Mouse (Mus musculus): Measurements from ENCODE around the gene Olfml3. TPM values are rescaled to one million over a fixed set of nuclear protein-coding genes. Genes with fewer than 3 reads are reported as not detected.
A peak's percentile ranks its signal among the peaks of the same experiment; 100 is the strongest.

Olfml3 gene
- polyA plus RNA-seq, 1 experiment from 2014 or later = 15.6 TPM

DNA sequence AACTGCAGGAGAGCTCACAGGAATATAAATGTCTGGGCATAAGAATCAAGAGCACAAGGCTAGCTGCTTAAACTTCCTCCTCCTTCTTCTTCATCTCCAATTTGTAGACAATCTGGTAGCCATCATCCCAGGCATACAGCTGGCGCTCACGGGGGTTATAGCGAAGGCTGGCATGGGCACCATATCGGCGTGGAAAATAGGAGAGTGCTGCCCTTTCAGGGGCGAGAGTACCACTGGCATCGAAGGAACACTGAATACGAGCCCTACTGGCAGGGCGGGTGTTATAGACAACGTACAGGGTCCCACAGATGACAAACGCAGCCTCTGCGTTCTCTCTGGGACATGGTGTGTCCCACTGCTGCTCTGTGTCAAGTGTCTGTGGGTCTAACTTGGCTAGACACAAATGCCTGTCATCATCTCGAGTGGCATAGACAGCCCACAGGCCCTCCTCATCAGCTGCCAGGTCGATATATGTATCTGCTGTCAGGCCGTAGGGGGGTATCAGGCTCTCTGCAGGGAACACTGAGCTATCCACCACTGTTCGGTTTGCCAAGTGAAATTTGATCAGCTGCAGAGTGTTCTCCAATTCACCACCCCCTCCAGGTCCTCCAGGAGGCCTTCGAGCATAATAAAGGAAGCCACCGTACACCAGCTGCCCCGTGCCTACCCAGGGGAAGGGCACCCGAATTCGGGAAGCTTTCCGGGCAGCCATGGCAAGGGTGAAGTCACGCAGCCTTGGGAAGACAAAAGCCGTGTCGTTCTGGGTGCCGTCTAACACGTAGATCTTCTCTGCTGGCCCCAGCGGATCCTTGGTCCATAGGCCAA is 1.8 kb downstream of the Olfml3 start:
- Histone ChIP-seq H3K36me3 (no peaks in the 10 kb centered on the region), H3K4me3 (no peak overlapping the region), H3K27ac (0 out of 2 replicates have a peak overlapping the region, but pooled peaks have one; percentile 21), H3K9ac (no peak overlapping the region), H3K4me2 (replicated peaks) (peak overlapping the region; percentile 55), H3K27me3 (replicated peaks) (no peaks in the 10 kb centered on the region), H3K9me3 (no peaks in the 10 kb centered on the region), H3K4me1 (peaks cover 56% of the 10 kb centered on the region)
- no peak for ATAC-seq (ENCODE audit: low FRiP score, low read depth)
- 62% methylated on average over 28 of the region's 28 CpGs for WGBS

GRCm38 (mm10) chr3:103734696-103735519 is 2.9 kb downstream of the Olfml3 start:
- Histone ChIP-seq H3K4me1 (peaks cover 56% of the 10 kb centered on the region), H3K9ac (no peak overlapping the region), H3K4me3 (no peak overlapping the region; the same call in 1 of the 2 replicates), H3K27ac (peak overlapping the region; percentile 22; the same call in 1 of the 2 replicates), H3K9me3 (no peaks in the 10 kb centered on the region), H3K27me3 (replicated peaks) (no peaks in the 10 kb centered on the region), H3K4me2 (replicated peaks) (peak overlapping the region; percentile 55), H3K36me3 (no peaks in the 10 kb centered on the region)
- ATAC-seq (ENCODE audit: low FRiP score, low read depth) = no peak
- WGBS = 8% methylated on average over 11 of the region's 11 CpGs

GRCm38 (mm10) chr3:103733799-103734695 is 3.8 kb downstream of the Olfml3 start:
- Histone ChIP-seq H3K27ac (no peak overlapping the region), H3K9me3 (no peaks in the 10 kb centered on the region), H3K9ac (no peak overlapping the region), H3K4me1 (peaks cover 56% of the 10 kb centered on the region), H3K27me3 (replicated peaks) (no peaks in the 10 kb centered on the region), H3K4me3 (no peak overlapping the region), H3K36me3 (no peaks in the 10 kb centered on the region), H3K4me2 (replicated peaks) (peak overlapping the region; percentile 55)
- peak; percentile 63 for ATAC-seq (ENCODE audit: low FRiP score, low read depth)
- WGBS = 10% methylated on average over 19 of the region's 19 CpGs

GRCm38 (mm10) chr3:103733176-103733575 is 4.6 kb downstream of the Olfml3 start:
- Histone ChIP-seq H3K27ac (no peak overlapping the region), H3K27me3 (replicated peaks) (no peaks in the 10 kb centered on the region), H3K4me2 (replicated peaks) (0 out of 2 replicates have a peak overlapping the region, but pooled peaks have one; percentile 55), H3K4me3 (no peak overlapping the region), H3K9ac (no peak overlapping the region), H3K9me3 (no peaks in the 10 kb centered on the region), H3K36me3 (no peaks in the 10 kb centered on the region), H3K4me1 (peaks cover 56% of the 10 kb centered on the region)
- ATAC-seq (ENCODE audit: low FRiP score, low read depth) = no peak
- 36% methylated on average over 2 of the region's 2 CpGs for WGBS

DNA sequence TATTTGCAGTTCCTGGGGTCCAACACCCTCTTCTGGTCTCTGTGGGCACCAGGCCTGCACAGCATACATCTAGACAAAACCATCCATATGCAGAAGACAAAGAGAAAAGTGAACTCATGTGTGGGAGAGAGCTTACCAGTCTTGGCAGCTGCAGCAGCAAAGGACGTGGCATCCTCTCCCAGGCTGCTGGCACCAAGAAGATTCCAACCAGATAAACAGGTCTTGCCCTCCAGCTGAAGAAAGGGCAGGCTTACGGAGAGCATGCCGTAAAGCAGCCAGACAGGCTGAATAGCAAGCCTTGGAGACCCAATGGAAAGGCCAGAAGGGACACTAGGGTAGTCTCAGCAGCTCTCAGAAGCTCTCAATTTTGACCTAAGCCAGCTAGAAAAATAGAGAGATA is 5.7 kb downstream of the Olfml3 start:
- Histone ChIP-seq H3K27ac (no peak overlapping the region), H3K4me2 (replicated peaks) (no peak overlapping the region), H3K9ac (no peak overlapping the region), H3K36me3 (no peaks in the 10 kb centered on the region), H3K27me3 (replicated peaks) (no peaks in the 10 kb centered on the region), H3K4me1 (peaks cover 45% of the 10 kb centered on the region), H3K4me3 (no peak overlapping the region), H3K9me3 (no peaks in the 10 kb centered on the region)
- WGBS = 86% methylated on average over 3 of the region's 3 CpGs
- no peak for ATAC-seq (ENCODE audit: low FRiP score, low read depth)

GRCm38 (mm10) chr3:103729850-103730249 is 8.0 kb downstream of the Olfml3 start:
- H3K36me3 ChIP-seq = no peaks in the 10 kb centered on the region
- peaks cover 22% of the 10 kb centered on the region for H3K4me1 ChIP-seq
- no peak overlapping the region for H3K4me3 ChIP-seq
- no peaks in the 10 kb centered on the region for H3K9me3 ChIP-seq
- no peak overlapping the region for H3K9ac ChIP-seq
- no peak for ATAC-seq (ENCODE audit: low FRiP score, low read depth)
- no peaks in the 10 kb centered on the region for H3K27me3 ChIP-seq (replicated peaks)
- no peak overlapping the region for H3K27ac ChIP-seq
- WGBS = 93% methylated on average over 9 of the region's 9 CpGs
- no peak overlapping the region for H3K4me2 ChIP-seq (replicated peaks)

GRCm38 (mm10) chr3:103727813-103728326 is 9.9 kb downstream of the Olfml3 start:
- no peak overlapping the region for H3K9ac ChIP-seq
- H3K36me3 ChIP-seq = no peaks in the 10 kb centered on the region
- no peak overlapping the region for H3K4me2 ChIP-seq (replicated peaks)
- no peaks in the 10 kb centered on the region for H3K9me3 ChIP-seq
- H3K4me3 ChIP-seq = no peak overlapping the region
- ATAC-seq (ENCODE audit: low FRiP score, low read depth) = no peak
- H3K4me1 ChIP-seq = peaks cover 3% of the 10 kb centered on the region; the same call in 1 of the 2 replicates
- no peak overlapping the region for H3K27ac ChIP-seq
- no peaks in the 10 kb centered on the region for H3K27me3 ChIP-seq (replicated peaks)
- 66% methylated on average over 2 of the region's 2 CpGs for WGBS

DNA sequence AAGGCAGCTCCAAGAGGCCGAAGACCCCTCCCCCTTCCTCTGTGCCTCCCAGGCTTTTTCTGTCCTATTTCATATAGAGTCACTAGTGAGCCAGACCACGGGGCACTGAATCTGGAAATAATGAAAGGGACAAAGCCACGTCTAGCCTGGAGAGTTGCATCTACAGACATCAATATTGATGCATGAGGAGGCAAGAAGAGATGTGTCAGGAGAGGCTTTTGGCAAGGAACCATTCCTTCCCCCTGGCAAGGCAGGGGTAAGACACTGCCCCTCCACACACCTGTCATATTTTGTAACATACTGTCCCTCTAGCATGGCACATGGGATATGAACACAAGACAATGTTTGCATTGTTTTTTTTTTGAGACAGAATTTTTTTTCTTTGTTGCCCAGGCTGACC is 11.2 kb downstream of the Olfml3 start:
- 54% methylated on average over 3 of the region's 3 CpGs for WGBS
- no peaks in the 10 kb centered on the region for H3K4me1 ChIP-seq
- ATAC-seq (ENCODE audit: low FRiP score, low read depth) = no peak

GRCm38 (mm10) chr3:103724137-103724536 is 13.7 kb downstream of the Olfml3 start:
- Histone ChIP-seq H3K4me3 (no peak overlapping the region), H3K27ac (no peak overlapping the region), H3K9me3 (no peaks in the 10 kb centered on the region), H3K4me1 (peaks cover 3% of the 10 kb centered on the region; the same call in 1 of the 2 replicates), H3K27me3 (replicated peaks) (no peaks in the 10 kb centered on the region), H3K9ac (no peak overlapping the region), H3K36me3 (no peaks in the 10 kb centered on the region), H3K4me2 (replicated peaks) (no peak overlapping the region)
- no peak for ATAC-seq (ENCODE audit: low FRiP score, low read depth)
- 64% methylated on average over 3 of the region's 3 CpGs for WGBS

More for the DNA sequence above, 11.2 kb downstream of the Olfml3 start:
- H3K4me2 ChIP-seq (replicated peaks) = no peak overlapping the region
- no peak overlapping the region for H3K4me3 ChIP-seq
- H3K27ac ChIP-seq = no peak overlapping the region
- H3K9ac ChIP-seq = no peak overlapping the region
- no peaks in the 10 kb centered on the region for H3K9me3 ChIP-seq
- no peaks in the 10 kb centered on the region for H3K36me3 ChIP-seq
- no peaks in the 10 kb centered on the region for H3K27me3 ChIP-seq (replicated peaks)

- H3K4me2 ChIP-seq (replicated peaks) = no peak overlapping the region
- ATAC-seq (ENCODE audit: low FRiP score, low read depth) = no peak
- no peak overlapping the region for H3K27ac ChIP-seq
- 89% methylated on average over 4 of the region's 4 CpGs for WGBS
- no peaks in the 10 kb centered on the region for H3K27me3 ChIP-seq (replicated peaks)
- no peaks in the 10 kb centered on the region for H3K9me3 ChIP-seq
- H3K9ac ChIP-seq = no peak overlapping the region
- H3K4me3 ChIP-seq = no peak overlapping the region
- peaks cover 18% of the 10 kb centered on the region for H3K4me1 ChIP-seq
- no peaks in the 10 kb centered on the region for H3K36me3 ChIP-seq
Measured at GRCm38 (mm10) chr3:103718728-103719127, 19.1 kb downstream of the Olfml3 start.
